Mouse (Mus musculus) bone marrow, adult 2 months (tissue): ENCODE measurements around the gene Helq.

ENCODE experiments used
- CTCF ChIP-seq: fragments of 200-500 bp; IDR thresholded peaks from 2 replicates; pipeline ENCODE4 v1.5.1; 2011; ENCODE audit warnings: low read length, control low read depth; ENCODE audit not compliant: control insufficient read depth, insufficient read depth
- POLR2A ChIP-seq: fragments of 200-500 bp; IDR thresholded peaks from 2 replicates; pipeline ENCODE4 v1.6.1; 2011; ENCODE audit warnings: low read depth, mild to moderate bottlenecking, control low read depth, low read length, borderline replicate concordance; ENCODE audit not compliant: control insufficient read depth

DNA sequence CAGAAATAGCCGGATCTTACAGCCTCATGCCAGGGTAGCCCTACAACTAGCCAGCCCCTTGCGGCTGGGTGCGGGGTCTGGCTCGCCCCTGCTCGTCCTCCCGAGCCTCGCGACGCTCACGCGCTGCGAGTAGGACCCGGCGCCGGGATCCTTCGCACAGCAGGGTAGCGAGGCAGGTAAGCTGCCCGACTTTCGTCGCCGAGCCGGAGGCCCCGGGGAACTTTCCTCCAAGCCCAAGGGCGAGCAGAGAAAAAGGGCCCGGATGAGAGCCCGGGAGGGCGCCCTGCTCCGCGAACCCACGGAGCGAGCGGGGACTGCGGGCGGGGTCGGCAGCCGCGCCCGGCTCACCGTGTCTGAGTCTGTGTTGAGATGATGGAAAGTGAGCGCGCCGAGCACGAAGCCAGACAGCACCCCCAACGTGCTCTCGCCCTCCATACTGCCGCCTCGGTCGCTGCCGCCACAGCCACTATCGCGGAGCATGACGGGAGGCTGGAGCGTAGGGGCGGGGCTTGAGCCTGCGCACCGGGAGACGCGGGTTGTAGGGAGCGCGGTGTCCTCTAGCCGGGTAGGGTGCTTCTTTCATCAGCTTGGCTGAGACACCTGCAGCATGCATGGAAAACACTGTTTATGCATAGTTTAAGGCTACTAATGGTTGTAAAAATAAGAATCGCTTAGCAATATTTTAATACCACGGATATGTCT is 22.2 kb upstream of the Helq start, which contains the start of gene Abraxas1:
- 0 out of 2 replicates have a peak, but pooled peaks have one; percentile 9 for TF ChIP-seq CTCF
- peak; percentile 98 for TF ChIP-seq POLR2A
